Mouse (Mus musculus): ENCODE results near the gene Pianp. TPM values are rescaled to one million over a fixed set of nuclear protein-coding genes. Genes with fewer than 3 reads are reported as not detected.

The Pianp gene
- polyA plus RNA-seq, 1 experiment from 2014 or later: 44.7 TPM

GRCm38 (mm10) chr6:125049678-125050077 lies 53.2 kb downstream of the Pianp start, which contains the start of gene Acrbp:
Gene Acrbp, plus strand, starts transcription at chr6:125049689.
- ATAC-seq: no peak
- H3K9me3 ChIP-seq (ENCODE audit: control insufficient read depth, low read length): no peaks in the 10 kb centered on the region
- no peak within 1 kb of the TSS for H3K4me3 ChIP-seq (replicated peaks; ENCODE audit: low read length)
- H3K4me2 ChIP-seq (ENCODE audit: low read length): no peak within 1 kb of the TSS
- H3K27me3 ChIP-seq (replicated peaks; ENCODE audit: control insufficient read depth, insufficient read depth, low read length): no peaks in the 10 kb centered on the region
- H3K36me3 ChIP-seq (ENCODE audit: control insufficient read depth, insufficient read depth): peaks cover 44% of the 10 kb centered on the region
- 0 out of 2 replicates have a peak, but pooled peaks cover 3% of the 10 kb centered on the region for H3K4me1 ChIP-seq (replicated peaks; ENCODE audit: control insufficient read depth, insufficient read depth, low read length)
- H3K27ac ChIP-seq (ENCODE audit: low read length): no peak within 1 kb of the TSS
- 37% methylated on average over 20 of the region's 20 CpGs for WGBS
- H3K9ac ChIP-seq (replicated peaks; ENCODE audit: low read depth, low read length): no peak within 1 kb of the TSS

- H3K36me3 ChIP-seq (ENCODE audit: control insufficient read depth, insufficient read depth): peaks cover 38% of the 10 kb centered on the region
- H3K9me3 ChIP-seq (ENCODE audit: control insufficient read depth, low read length): no peaks in the 10 kb centered on the region
- no peak overlapping the region for H3K27ac ChIP-seq (ENCODE audit: low read length)
- 70% methylated on average over 5 of the region's 5 CpGs for WGBS
- ATAC-seq: no peak
- H3K27me3 ChIP-seq (replicated peaks; ENCODE audit: control insufficient read depth, insufficient read depth, low read length): no peaks in the 10 kb centered on the region
- no peak overlapping the region for H3K4me3 ChIP-seq (replicated peaks; ENCODE audit: low read length)
- no peak overlapping the region for H3K9ac ChIP-seq (replicated peaks; ENCODE audit: low read depth, low read length)
- H3K4me1 ChIP-seq (replicated peaks; ENCODE audit: control insufficient read depth, insufficient read depth, low read length): 0 out of 2 replicates have a peak, but pooled peaks cover 3% of the 10 kb centered on the region
- H3K4me2 ChIP-seq (ENCODE audit: low read length): no peak overlapping the region
Measured at GRCm38 (mm10) chr6:125051237-125051636, 54.7 kb downstream of the Pianp start.

Other genes with a start within 250 kb of the Pianp start
- gene Gm45234, start 240.7 kb upstream of the Pianp start, polyA plus RNA-seq (2015; fragmentation: Nextera tagmentation; extraction: Ambion mirVana): not detected in 2 replicates
- gene Atn1, start 240.2 kb upstream of the Pianp start, polyA plus RNA-seq (2015; fragmentation: Nextera tagmentation; extraction: Ambion mirVana): 23.4 and 27.0 TPM in 2 replicates
- 44.9 and 63.3 TPM in 2 replicates for gene Eno2, start 227.0 kb upstream of the Pianp start, polyA plus RNA-seq (2015; fragmentation: Nextera tagmentation; extraction: Ambion mirVana)
- 2.5 and 4.9 TPM in 2 replicates for gene Lrrc23, start 217.0 kb upstream of the Pianp start, polyA plus RNA-seq (2015; fragmentation: Nextera tagmentation; extraction: Ambion mirVana)
- 4.7 and 5.9 TPM in 2 replicates for gene Spsb2, start 188.0 kb upstream of the Pianp start, polyA plus RNA-seq (2015; fragmentation: Nextera tagmentation; extraction: Ambion mirVana)
- gene Tpi1, start 182.4 kb upstream of the Pianp start, polyA plus RNA-seq (2015; fragmentation: Nextera tagmentation; extraction: Ambion mirVana): 359 and 360 TPM in 2 replicates
- 203 and 216 TPM in 2 replicates for gene Usp5, start 167.2 kb upstream of the Pianp start, polyA plus RNA-seq (2015; fragmentation: Nextera tagmentation; extraction: Ambion mirVana)
- 69.7 and 76.7 TPM in 2 replicates for gene Cdca3, start 167.1 kb upstream of the Pianp start, polyA plus RNA-seq (2015; fragmentation: Nextera tagmentation; extraction: Ambion mirVana)
- 0.42 and 0.75 TPM in 2 replicates for gene Gnb3, start 156.4 kb upstream of the Pianp start, polyA plus RNA-seq (2015; fragmentation: Nextera tagmentation; extraction: Ambion mirVana)
- gene P3h3, start 138.9 kb upstream of the Pianp start, polyA plus RNA-seq (2015; fragmentation: Nextera tagmentation; extraction: Ambion mirVana): 13.0 and 16.8 TPM in 2 replicates
- gene Gpr162, start 132.7 kb upstream of the Pianp start, polyA plus RNA-seq (2015; fragmentation: Nextera tagmentation; extraction: Ambion mirVana): 21.8 and 28.8 TPM in 2 replicates
- 0.06 and 0.30 TPM in 2 replicates for gene Cd4, start 108.5 kb upstream of the Pianp start, polyA plus RNA-seq (2015; fragmentation: Nextera tagmentation; extraction: Ambion mirVana)
- gene Lag3, start 85.0 kb upstream of the Pianp start, polyA plus RNA-seq (2015; fragmentation: Nextera tagmentation; extraction: Ambion mirVana): 1.7 and 2.9 TPM in 2 replicates
- gene Ptms, start 76.6 kb upstream of the Pianp start, polyA plus RNA-seq (2015; fragmentation: Nextera tagmentation; extraction: Ambion mirVana): 666 and 701 TPM in 2 replicates
- 459 and 463 TPM in 2 replicates for gene Mlf2, start 65.3 kb upstream of the Pianp start, polyA plus RNA-seq (2015; fragmentation: Nextera tagmentation; extraction: Ambion mirVana)
- 94.4 and 96.7 TPM in 2 replicates for gene Cops7a, start 31.2 kb upstream of the Pianp start, polyA plus RNA-seq (2015; fragmentation: Nextera tagmentation; extraction: Ambion mirVana)
- gene Zfp384, start 12.5 kb downstream of the Pianp start, polyA plus RNA-seq (2015; fragmentation: Nextera tagmentation; extraction: Ambion mirVana): 15.2 and 19.0 TPM in 2 replicates
- gene Ing4, start 43.1 kb downstream of the Pianp start, polyA plus RNA-seq (2015; fragmentation: Nextera tagmentation; extraction: Ambion mirVana): 200 and 204 TPM in 2 replicates
- gene Acrbp, start 53.0 kb downstream of the Pianp start, polyA plus RNA-seq (2015; fragmentation: Nextera tagmentation; extraction: Ambion mirVana): 21.4 and 31.6 TPM in 2 replicates
- 0.44 and 0.60 TPM in 2 replicates for gene Lpar5, start 71.2 kb downstream of the Pianp start, polyA plus RNA-seq (2015; fragmentation: Nextera tagmentation; extraction: Ambion mirVana)
- gene Chd4, start 99.3 kb downstream of the Pianp start, polyA plus RNA-seq (2015; fragmentation: Nextera tagmentation; extraction: Ambion mirVana): 78.1 and 79.8 TPM in 2 replicates
- gene Nop2, start 135.2 kb downstream of the Pianp start, polyA plus RNA-seq (2015; fragmentation: Nextera tagmentation; extraction: Ambion mirVana): 54.4 and 55.3 TPM in 2 replicates
- gene Iffo1, start 148.5 kb downstream of the Pianp start, polyA plus RNA-seq (2015; fragmentation: Nextera tagmentation; extraction: Ambion mirVana): 17.3 and 19.3 TPM in 2 replicates
- 1,297 and 1,346 TPM in 2 replicates for gene Gapdh, start 169.8 kb downstream of the Pianp start, polyA plus RNA-seq (2015; fragmentation: Nextera tagmentation; extraction: Ambion mirVana)
- gene Ncapd2, start 195.0 kb downstream of the Pianp start, polyA plus RNA-seq (2015; fragmentation: Nextera tagmentation; extraction: Ambion mirVana): 91.4 and 91.6 TPM in 2 replicates
- 137 and 140 TPM in 2 replicates for gene Mrpl51, start 195.1 kb downstream of the Pianp start, polyA plus RNA-seq (2015; fragmentation: Nextera tagmentation; extraction: Ambion mirVana)
- gene Vamp1, start 218.9 kb downstream of the Pianp start, polyA plus RNA-seq (2015; fragmentation: Nextera tagmentation; extraction: Ambion mirVana): 5.5 and 7.3 TPM in 2 replicates
- 3.8 and 4.5 TPM in 2 replicates for gene Tapbpl, start 235.2 kb downstream of the Pianp start, polyA plus RNA-seq (2015; fragmentation: Nextera tagmentation; extraction: Ambion mirVana)
- 1.8 TPM in 1 of 2 replicates, not detected in the other for gene Cd27, start 240.3 kb downstream of the Pianp start, polyA plus RNA-seq (2015; fragmentation: Nextera tagmentation; extraction: Ambion mirVana)

Data from forebrain, embryonic 16.5 days (tissue).